Mouse (Mus musculus) kidney, adult 18-20 months (tissue): ENCODE data around the gene Tdrd12.
"Not testable (repeated sequence)": the region's sequence is repeated elsewhere in the genome, so short reads cannot be mapped to it uniquely, and the experiment has no call there.

ENCODE experiments used
- DNase-seq: peaks from one replicate; pipeline ENCODE4 v3.0.0; 2021

Gene Tdrd12

GRCm38 (mm10) chr7:35555224-35556204, 18.0 kb upstream of the Tdrd12 start:
- DNase-seq = peak; percentile 87

GRCm38 (mm10) chr7:35554605-35555175, 17.1 kb upstream of the Tdrd12 start:
- no peak for DNase-seq

GRCm38 (mm10) chr7:35553751-35554604, 16.4 kb upstream of the Tdrd12 start:
- peak; percentile 49 for DNase-seq

GRCm38 (mm10) chr7:35545881-35546280, 8.3 kb upstream of the Tdrd12 start:
- DNase-seq = peak; percentile 68

- DNase-seq = no peak
Measured at GRCm38 (mm10) chr7:35535750-35536512, 1.6 kb downstream of the Tdrd12 start.

- not testable (repeated sequence) for DNase-seq
Measured at GRCm38 (mm10) chr7:35530544-35530943, 7.0 kb downstream of the Tdrd12 start.

GRCm38 (mm10) chr7:35530026-35530425, 7.5 kb downstream of the Tdrd12 start:
- DNase-seq = no peak

GRCm38 (mm10) chr7:35526795-35527194, 10.8 kb downstream of the Tdrd12 start:
- no peak for DNase-seq

GRCm38 (mm10) chr7:35501995-35502394, 35.5 kb downstream of the Tdrd12 start:
- DNase-seq = no peak

- no peak for DNase-seq
Measured at GRCm38 (mm10) chr7:35497516-35497915, 40.0 kb downstream of the Tdrd12 start.

- DNase-seq = no peak
Measured at GRCm38 (mm10) chr7:35491005-35491404, 46.5 kb downstream of the Tdrd12 start.

- DNase-seq = no peak
Measured at GRCm38 (mm10) chr7:35490186-35490585, 47.4 kb downstream of the Tdrd12 start.

GRCm38 (mm10) chr7:35486553-35486952, 51.0 kb downstream of the Tdrd12 start:
- no peak for DNase-seq

GRCm38 (mm10) chr7:35485126-35485525, 52.4 kb downstream of the Tdrd12 start:
- no peak for DNase-seq

GRCm38 (mm10) chr7:35476457-35476856, 61.1 kb downstream of the Tdrd12 start:
- DNase-seq = no peak

- DNase-seq = no peak
Measured at GRCm38 (mm10) chr7:35470794-35471193, 66.8 kb downstream of the Tdrd12 start.

GRCm38 (mm10) chr7:35467856-35468255, 69.7 kb downstream of the Tdrd12 start:
- DNase-seq = no peak

- DNase-seq = no peak
Measured at GRCm38 (mm10) chr7:35465027-35465426, 72.5 kb downstream of the Tdrd12 start.

- DNase-seq = no peak
Measured at GRCm38 (mm10) chr7:35460971-35461370, 76.6 kb downstream of the Tdrd12 start.

GRCm38 (mm10) chr7:35456091-35456814, 81.3 kb downstream of the Tdrd12 start:
- no peak for DNase-seq

GRCm38 (mm10) chr7:35448867-35449266, 88.7 kb downstream of the Tdrd12 start:
- peak; percentile 73 for DNase-seq
